Mouse (Mus musculus) kidney, postnatal 14 days (tissue): ENCODE measurements at regions not wholly inside any gene's neighbourhood (a gene's known extent, or its start where the extent isn't known, plus 50 kb on each side); places are given as distances from the start of the nearest gene placed in this dataset.

Experiments used
- DNase-seq: peaks from one replicate; pipeline ENCODE4 v3.0.0; 2022; ENCODE audit warnings: mixed read lengths

- DNase-seq: no peak
Observed at GRCm38 (mm10) chr19:36178828-36179251, 58.9 kb upstream of the Ankrd1 start.

DNA sequence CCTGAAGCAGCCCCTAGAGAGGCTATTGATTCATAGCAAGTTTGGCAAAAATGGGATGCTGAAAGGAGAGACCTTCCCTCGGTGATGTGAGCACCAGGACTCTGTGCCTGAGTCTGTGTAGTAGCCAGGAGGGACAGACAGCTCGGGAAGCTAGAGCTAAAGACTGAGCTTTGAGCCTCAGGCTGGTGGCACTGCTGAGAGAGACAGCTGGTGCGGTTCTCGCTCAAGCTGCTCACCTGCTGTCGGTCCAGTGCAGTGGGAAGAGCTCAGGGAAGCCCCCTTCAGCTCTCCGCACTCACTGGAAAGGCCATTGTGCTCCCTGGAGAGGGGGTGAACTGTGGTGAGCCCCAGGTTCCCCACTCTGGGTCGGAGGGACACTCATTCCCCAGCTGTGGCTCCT, 60.4 kb upstream of the Ankrd1 start:
- DNase-seq: no peak

DNA sequence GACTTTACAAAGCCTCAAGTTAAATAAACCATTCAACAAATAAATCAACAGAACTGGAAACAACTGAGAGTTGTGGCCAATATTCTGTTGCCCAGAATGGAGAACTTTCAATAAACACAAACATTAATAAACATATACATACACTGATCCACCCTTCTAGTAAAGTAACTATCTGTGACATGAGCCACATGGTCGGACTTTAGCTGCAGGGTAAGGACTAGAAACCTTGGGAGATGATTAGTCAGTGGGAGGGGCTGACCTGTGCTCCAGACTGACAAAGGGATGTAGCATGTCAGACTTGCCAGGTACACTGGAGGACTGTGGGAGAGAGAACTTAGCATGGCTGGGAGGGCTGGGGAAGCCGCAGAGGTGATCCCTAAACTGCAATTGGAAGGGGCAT, 61.6 kb upstream of the Ankrd1 start:
- DNase-seq: no peak

- DNase-seq: peak; percentile 74
Observed at GRCm38 (mm10) chr19:36183127-36183526, 63.2 kb upstream of the Ankrd1 start.

DNA sequence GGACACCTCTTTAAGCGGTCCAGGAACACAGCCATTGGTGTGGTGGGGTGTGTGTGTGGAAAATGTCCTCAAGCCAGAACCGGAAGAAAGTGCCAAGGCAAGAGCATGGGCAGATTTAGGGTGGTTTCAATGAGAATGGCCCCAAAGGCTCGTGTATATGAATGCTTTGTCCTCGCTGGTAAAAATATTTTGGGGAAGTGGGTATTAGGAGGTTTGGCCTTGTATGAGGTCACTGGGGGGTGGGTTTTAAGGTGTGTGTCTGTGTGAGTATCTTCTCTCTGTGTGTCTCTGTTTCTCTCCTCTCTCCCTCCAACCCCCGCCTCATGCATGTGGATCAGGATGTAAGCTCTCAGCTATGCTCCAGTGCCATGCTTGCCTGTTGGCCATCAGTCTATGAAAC, 69.8 kb upstream of the Ankrd1 start:
- DNase-seq: no peak

DNA sequence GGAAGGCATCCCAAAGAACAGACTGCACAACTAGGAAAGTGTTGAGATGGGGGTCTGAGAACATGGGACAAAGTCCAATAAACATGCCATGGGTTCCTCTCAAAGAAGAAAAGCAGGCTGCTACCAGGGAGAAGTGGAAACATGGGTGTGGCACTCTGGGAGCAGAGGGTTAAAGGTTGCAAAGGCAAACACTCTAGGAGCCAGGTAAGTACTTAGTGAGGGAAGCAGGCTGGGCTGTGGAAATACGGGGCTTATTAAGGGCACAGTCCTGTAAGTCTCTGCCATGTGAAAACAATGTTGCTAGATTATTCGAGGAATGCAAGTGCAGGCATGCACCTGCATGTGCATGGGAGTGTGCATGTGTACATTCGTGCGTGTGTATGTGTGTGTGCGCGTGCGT, 71.7 kb upstream of the Ankrd1 start:
- DNase-seq: no peak

DNA sequence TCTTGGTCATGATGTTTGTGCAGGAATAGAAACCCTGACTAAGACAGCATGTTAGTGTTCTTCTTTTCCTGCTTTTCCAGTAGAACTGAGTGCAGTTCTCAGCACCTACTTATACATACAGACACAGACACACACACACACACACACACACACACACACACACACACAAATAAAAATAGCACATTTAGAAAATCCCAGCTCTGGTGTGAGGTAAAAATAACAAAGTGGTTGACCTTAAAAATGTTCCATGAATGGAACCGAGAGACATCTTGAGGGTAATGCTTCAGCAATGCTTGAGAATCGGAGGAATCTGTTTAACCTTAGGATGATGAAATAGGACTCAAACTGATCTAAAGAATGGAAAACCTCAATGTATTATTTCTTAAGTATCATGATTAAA, 84.4 kb upstream of the Ankrd1 start:
- DNase-seq: no peak

- DNase-seq: no peak
Observed at GRCm38 (mm10) chr19:36204965-36205718, 85.2 kb upstream of the Ankrd1 start.

DNA sequence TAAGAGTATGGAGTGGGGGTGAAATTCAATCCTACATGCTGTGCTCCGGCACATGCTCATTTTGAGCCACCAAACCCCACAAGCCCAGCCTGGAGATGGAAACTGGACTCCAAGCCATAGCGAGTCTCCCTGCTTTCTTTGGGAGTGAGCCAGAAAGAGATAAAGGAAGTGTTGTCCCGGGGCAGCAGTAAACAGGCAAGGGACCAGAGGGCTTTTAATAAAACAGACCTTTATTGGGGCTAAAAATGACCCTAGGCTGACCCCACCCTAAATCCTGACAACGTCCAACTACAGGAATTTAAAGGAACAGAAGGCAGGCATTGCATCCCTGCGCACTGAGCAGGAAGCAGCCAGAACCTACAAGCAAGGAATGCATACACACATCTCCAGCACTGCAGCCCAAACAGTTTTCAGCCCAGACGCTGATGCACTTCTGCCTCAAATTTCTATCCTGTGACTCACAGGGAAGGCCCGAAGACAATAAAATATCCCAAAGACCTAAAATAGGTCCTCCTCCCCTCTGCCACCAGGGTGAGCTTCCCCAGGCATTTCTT, 87.9 kb upstream of the Ankrd1 start:
- peak; percentile 17 for DNase-seq

- no peak for DNase-seq
Observed at GRCm38 (mm10) chr19:36208419-36208818, 88.5 kb upstream of the Ankrd1 start.

GRCm38 (mm10) chr19:36213461-36213860, 93.6 kb upstream of the Ankrd1 start:
- DNase-seq: no peak

DNA sequence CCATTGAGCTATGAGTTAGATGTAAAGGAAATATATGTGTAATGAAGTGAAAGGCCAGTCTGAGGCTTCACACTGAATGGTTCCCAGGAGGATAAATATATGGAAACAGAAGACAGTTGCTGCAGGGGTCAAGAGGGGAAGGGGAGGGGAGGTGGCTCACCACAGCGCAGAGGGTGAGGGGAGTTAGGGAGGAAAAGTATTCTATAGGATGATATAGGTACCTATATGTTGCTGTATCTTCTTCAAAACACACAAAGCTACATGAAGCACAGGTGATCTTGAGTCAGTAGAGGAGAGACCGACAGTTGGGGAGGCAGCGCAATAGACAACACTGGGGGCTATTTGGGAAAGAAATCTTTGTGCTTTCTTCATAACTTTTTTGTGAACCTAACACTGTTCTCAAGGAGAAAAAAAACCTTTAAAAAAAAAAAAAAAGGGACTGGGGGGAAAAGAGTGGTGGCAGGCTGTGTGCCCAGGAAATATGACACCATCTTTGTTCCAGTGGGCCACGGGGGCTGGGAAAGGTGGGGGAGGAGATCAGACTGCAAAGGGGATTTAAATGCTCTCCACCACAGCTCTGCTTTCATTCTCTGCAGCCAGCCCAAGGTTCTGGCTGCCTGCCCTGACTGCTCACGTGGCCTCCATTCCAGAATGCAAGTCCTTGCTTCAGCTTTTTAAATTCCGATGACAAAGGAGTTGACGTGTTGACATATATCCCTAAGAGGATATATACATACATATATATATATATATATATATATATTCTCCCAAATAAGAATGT, 94.5 kb upstream of the Ankrd1 start:
- DNase-seq: peak; percentile 71

GRCm38 (mm10) chr19:36217177-36217576, 97.3 kb upstream of the Ankrd1 start:
- no peak for DNase-seq

- DNase-seq: no peak
Observed at GRCm38 (mm10) chr19:36217605-36218004, 97.7 kb upstream of the Ankrd1 start.

- no peak for DNase-seq
Observed at GRCm38 (mm10) chr19:36218921-36219320, 99.0 kb upstream of the Ankrd1 start.

DNA sequence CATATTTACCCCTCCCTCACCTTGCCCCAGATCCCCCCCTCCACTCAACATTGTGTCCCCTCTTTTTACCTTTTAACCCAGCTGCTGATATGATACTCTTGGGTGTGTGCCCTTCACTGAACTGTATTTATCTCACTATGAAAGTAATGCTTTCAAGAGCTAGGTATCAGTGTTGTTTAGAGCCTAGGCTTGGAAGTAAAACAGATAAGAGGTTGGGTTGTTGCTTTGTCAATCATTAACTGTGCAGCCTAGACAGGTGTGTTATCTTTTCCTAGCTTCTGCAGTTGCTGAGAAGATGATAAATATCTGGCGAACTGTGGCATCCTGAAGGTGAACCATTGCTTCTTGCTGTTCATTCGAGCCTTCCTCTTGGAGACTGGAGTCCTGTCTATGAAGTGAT, 101.2 kb upstream of the Ankrd1 start:
- DNase-seq: no peak

DNA sequence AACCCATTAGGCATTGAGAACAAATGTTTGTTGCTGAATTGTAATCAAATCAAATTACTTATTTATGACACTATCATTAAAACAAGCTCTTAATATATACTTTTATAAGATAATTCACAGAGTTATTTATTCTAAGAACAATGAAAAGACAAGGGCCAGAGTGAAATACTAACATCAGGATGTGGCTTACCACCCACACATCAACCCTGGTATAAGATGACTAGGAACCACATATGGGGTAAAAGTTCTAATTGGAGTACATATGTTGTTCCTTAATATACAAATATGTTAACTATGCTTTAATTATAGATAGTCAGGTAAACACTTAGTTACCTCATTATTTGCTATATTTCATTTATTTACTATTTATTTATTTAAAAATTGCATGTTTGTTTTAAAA, 101.7 kb upstream of the Ankrd1 start:
- no peak for DNase-seq

DNA sequence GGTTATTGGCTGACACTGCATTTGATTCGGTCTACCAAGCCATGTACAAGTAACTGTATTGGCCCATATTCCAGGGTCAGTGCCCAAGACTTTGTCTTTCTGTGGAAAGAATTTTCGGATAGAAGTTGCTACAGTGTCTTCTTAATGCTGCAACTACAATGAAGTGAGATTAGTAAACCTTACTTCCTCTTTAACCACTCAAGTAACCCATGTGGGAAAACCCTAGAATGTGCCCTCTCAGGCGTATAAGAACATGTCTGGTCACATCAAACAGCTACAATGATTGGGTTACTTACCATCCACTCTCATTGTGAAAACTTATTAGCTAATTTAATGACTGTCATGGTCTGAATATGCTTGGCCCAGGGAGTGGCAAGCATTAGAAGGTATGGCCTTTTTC, 102.3 kb upstream of the Ankrd1 start:
- no peak for DNase-seq

- no peak for DNase-seq
Observed at GRCm38 (mm10) chr19:36224518-36224917, 104.6 kb upstream of the Ankrd1 start.

GRCm38 (mm10) chr19:36225612-36226011, 105.7 kb upstream of the Ankrd1 start:
- no peak for DNase-seq

- DNase-seq: no peak
Observed at GRCm38 (mm10) chr19:36227418-36228160, 107.7 kb upstream of the Ankrd1 start.

DNA sequence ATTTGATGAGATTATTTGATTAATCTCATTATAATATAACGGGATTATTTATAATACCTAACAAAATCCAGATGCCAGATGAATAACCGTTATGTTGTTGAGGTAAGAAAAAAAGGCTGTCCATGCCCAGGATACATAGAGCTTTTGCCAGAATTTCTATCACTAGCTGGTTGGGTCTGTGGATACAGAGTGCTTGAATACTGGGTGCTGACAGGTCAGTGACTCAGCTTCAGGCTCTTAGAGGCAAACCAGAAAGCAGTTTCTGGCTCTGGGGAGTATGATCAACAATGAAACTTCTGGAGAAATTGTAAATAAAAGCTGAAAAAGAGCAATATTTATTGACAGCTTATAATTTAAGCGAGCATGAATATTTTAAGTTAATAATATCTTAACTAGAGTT, 109.4 kb upstream of the Ankrd1 start:
- DNase-seq: no peak

- DNase-seq: no peak
Observed at GRCm38 (mm10) chr19:36229941-36230340, 110.0 kb upstream of the Ankrd1 start.
